Mouse (Mus musculus): ENCODE data around the gene Grip1. TPM values are rescaled to one million over a fixed set of nuclear protein-coding genes. Genes with fewer than 3 reads are reported as not detected.

Gene Grip1
- polyA plus RNA-seq, 1 experiment from 2014 or later, result 5.4 TPM

DNA sequence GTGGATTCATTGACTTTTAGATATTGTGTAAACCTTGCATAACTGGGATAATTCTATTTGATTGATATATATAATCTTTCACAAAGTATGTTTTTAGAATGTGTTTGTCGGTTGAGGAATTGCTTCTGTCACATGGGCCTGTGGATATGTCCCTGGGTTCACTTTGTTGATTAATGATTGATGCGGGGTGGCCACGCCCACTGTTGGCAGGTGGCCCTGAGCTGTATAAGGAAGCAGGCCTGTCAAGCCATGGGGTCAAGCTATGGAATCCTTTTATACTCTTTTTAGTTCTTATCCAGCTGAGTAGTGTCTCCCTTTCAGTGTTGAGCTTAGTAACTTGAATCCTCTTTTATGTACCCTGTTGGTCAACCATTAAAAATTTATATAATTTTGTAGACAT lies 72.1 kb downstream of the Grip1 start:
- H3K36me3 ChIP-seq (ENCODE audit: control insufficient read depth, insufficient read depth, low read length), result no peaks in the 10 kb centered on the region
- H3K4me1 ChIP-seq (ENCODE audit: control insufficient read depth, insufficient read depth, low read length), result no peaks in the 10 kb centered on the region
- no peak overlapping the region for H3K9ac ChIP-seq (ENCODE audit: low read depth, low read length)
- WGBS, result 83% methylated on average over 3 of the region's 3 CpGs
- H3K9me3 ChIP-seq (ENCODE audit: control insufficient read depth, low read length), result no peaks in the 10 kb centered on the region
- no peaks in the 10 kb centered on the region for H3K27me3 ChIP-seq (ENCODE audit: control insufficient read depth, insufficient read depth, low read length)
- H3K4me3 ChIP-seq (ENCODE audit: low read length), result no peak overlapping the region
- no peak overlapping the region for H3K4me2 ChIP-seq (replicated peaks; ENCODE audit: low read depth, low read length)
- no peak overlapping the region for H3K27ac ChIP-seq (ENCODE audit: low read depth, low read length)
- ATAC-seq (ENCODE audit: low FRiP score, low TSS enrichment), result no peak

DNA sequence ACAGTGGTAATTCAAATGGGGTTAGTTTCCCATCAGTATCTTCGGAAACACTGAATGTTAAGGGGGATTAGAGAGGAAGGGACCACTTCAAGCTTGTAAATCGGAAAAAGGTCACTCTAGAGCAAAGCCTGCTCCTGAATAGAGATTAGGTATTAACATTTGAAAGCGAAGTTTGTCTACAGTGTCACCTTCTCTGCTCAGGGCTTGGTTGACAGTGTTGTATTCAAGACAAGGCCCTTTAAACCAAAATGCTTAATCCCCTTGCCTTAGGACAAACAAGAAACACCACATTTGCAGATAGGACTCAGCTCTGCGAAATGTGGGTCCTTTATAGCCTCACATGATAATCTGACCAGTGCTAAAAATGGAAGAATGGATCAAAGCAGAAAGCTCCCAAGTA lies 81.2 kb downstream of the Grip1 start:
- 81% methylated on average over 4 of the region's 4 CpGs for WGBS
- H3K9me3 ChIP-seq (ENCODE audit: control insufficient read depth, low read length), result no peaks in the 10 kb centered on the region
- ATAC-seq (ENCODE audit: low FRiP score, low TSS enrichment), result no peak
- no peak overlapping the region for H3K4me3 ChIP-seq (ENCODE audit: low read length)
- H3K27me3 ChIP-seq (ENCODE audit: control insufficient read depth, insufficient read depth, low read length), result no peaks in the 10 kb centered on the region
- no peak overlapping the region for H3K4me2 ChIP-seq (replicated peaks; ENCODE audit: low read depth, low read length)
- no peaks in the 10 kb centered on the region for H3K4me1 ChIP-seq (ENCODE audit: control insufficient read depth, insufficient read depth, low read length)
- no peak overlapping the region for H3K9ac ChIP-seq (ENCODE audit: low read depth, low read length)
- H3K27ac ChIP-seq (ENCODE audit: low read depth, low read length), result no peak overlapping the region
- no peaks in the 10 kb centered on the region for H3K36me3 ChIP-seq (ENCODE audit: control insufficient read depth, insufficient read depth, low read length)

DNA sequence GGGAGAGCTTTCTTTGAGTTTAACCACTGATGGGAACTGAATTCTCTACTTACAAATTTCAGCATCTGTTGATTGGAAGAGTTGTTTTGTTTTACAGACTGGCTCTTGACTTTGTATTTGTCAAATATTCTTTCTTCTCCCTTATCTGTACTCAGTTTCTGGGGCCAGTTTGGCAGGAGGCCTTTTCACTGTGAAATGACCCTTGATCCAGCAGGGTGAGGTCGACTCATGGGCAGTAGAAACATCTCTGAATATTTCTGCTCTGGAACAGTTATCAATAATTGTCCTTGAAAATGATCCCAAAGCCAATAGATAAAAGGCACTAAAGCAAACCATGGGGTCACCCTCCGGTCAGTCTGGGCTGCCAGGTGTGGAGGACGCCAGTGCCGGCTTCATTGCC lies 88.0 kb downstream of the Grip1 start:
- no peak for ATAC-seq (ENCODE audit: low FRiP score, low TSS enrichment)

DNA sequence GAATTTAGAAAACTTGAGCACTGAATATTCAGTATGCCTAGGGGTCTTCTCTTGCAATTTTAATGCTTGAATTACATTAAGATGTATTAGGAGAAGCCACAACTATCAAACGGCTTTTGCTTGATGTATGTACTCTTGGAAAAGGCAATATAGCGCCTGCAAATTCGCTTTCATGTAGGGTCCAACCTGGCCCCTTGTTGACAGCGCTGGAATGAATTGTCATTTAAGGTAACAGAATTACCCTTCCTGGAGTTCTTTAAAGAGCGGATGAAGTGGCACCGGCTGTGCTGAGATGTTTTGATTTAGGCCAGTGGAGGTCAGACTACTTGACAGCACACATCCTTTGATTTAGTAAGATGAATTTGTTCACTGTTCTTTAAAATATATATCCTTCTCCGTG lies 90.1 kb downstream of the Grip1 start:
- no peak for ATAC-seq (ENCODE audit: low FRiP score, low TSS enrichment)
- 39% methylated on average over 7 of the region's 7 CpGs for WGBS
- Histone ChIP-seq H3K4me3 (ENCODE audit: low read length) (no peak overlapping the region), H3K4me2 (replicated peaks; ENCODE audit: low read depth, low read length) (no peak overlapping the region), H3K9me3 (ENCODE audit: control insufficient read depth, low read length) (no peaks in the 10 kb centered on the region), H3K4me1 (ENCODE audit: control insufficient read depth, insufficient read depth, low read length) (no peaks in the 10 kb centered on the region), H3K27me3 (ENCODE audit: control insufficient read depth, insufficient read depth, low read length) (no peaks in the 10 kb centered on the region), H3K36me3 (ENCODE audit: control insufficient read depth, insufficient read depth, low read length) (no peaks in the 10 kb centered on the region), H3K27ac (ENCODE audit: low read depth, low read length) (no peak overlapping the region), H3K9ac (ENCODE audit: low read depth, low read length) (no peak overlapping the region)

More for the DNA sequence above, 88.0 kb downstream of the Grip1 start:
- Histone ChIP-seq H3K9me3 (ENCODE audit: control insufficient read depth, low read length) (no peaks in the 10 kb centered on the region), H3K4me1 (ENCODE audit: control insufficient read depth, insufficient read depth, low read length) (no peaks in the 10 kb centered on the region), H3K4me2 (replicated peaks; ENCODE audit: low read depth, low read length) (no peak overlapping the region), H3K36me3 (ENCODE audit: control insufficient read depth, insufficient read depth, low read length) (no peaks in the 10 kb centered on the region), H3K9ac (ENCODE audit: low read depth, low read length) (no peak overlapping the region), H3K27me3 (ENCODE audit: control insufficient read depth, insufficient read depth, low read length) (no peaks in the 10 kb centered on the region), H3K4me3 (ENCODE audit: low read length) (no peak overlapping the region), H3K27ac (ENCODE audit: low read depth, low read length) (no peak overlapping the region)
- 85% methylated on average over 4 of the region's 4 CpGs for WGBS

DNA sequence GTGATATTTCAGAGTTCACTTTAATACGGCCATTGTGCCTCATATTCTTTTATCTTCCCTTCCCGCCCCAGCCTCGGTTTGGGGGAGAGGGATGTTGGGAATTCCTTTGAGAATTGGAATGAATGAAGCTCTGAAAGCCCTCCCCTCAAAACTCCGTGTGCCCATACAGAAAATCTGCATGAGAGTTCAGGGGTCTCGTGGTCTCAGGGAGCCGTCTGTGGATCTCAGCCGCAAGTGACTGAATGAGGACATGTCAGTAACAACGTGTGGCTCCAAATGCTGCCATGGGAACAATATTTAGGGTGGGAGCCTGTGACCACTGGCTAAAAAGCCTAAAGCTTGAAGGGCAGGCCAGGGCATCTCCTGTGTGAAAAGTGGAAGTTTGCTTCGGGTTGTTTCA lies 91.1 kb downstream of the Grip1 start:
- H3K4me1 ChIP-seq (ENCODE audit: control insufficient read depth, insufficient read depth, low read length), result no peaks in the 10 kb centered on the region
- H3K27ac ChIP-seq (ENCODE audit: low read depth, low read length), result no peak overlapping the region
- ATAC-seq (ENCODE audit: low FRiP score, low TSS enrichment), result no peak
- H3K36me3 ChIP-seq (ENCODE audit: control insufficient read depth, insufficient read depth, low read length), result no peaks in the 10 kb centered on the region
- no peaks in the 10 kb centered on the region for H3K9me3 ChIP-seq (ENCODE audit: control insufficient read depth, low read length)
- no peak overlapping the region for H3K9ac ChIP-seq (ENCODE audit: low read depth, low read length)
- no peaks in the 10 kb centered on the region for H3K27me3 ChIP-seq (ENCODE audit: control insufficient read depth, insufficient read depth, low read length)
- 73% methylated on average over 9 of the region's 9 CpGs for WGBS
- no peak overlapping the region for H3K4me2 ChIP-seq (replicated peaks; ENCODE audit: low read depth, low read length)
- no peak overlapping the region for H3K4me3 ChIP-seq (ENCODE audit: low read length)

DNA sequence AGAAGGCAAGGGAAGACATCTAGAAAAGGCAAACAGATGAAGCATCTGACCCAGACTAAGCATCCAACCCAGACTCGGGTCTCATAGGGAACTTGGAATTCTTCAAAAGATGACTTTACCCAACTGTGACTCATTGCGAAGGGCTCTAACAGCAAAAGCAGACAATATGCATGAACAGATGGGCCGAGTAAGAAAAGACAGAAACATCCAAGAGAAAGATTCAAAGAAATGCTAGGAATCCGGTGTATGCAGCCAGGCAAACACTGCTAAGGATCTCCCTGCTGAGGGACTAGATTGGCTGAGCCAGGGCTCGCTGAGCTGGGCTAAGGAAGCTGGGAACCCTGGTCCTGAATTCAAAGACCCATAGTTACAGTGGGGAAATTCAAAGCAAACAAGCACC lies 94.2 kb downstream of the Grip1 start:
- no peaks in the 10 kb centered on the region for H3K36me3 ChIP-seq (ENCODE audit: control insufficient read depth, insufficient read depth, low read length)
- H3K9me3 ChIP-seq (ENCODE audit: control insufficient read depth, low read length), result no peaks in the 10 kb centered on the region
- no peak for ATAC-seq (ENCODE audit: low FRiP score, low TSS enrichment)
- no peaks in the 10 kb centered on the region for H3K27me3 ChIP-seq (ENCODE audit: control insufficient read depth, insufficient read depth, low read length)
- no peak overlapping the region for H3K4me3 ChIP-seq (ENCODE audit: low read length)
- H3K4me1 ChIP-seq (ENCODE audit: control insufficient read depth, insufficient read depth, low read length), result no peaks in the 10 kb centered on the region
- no peak overlapping the region for H3K4me2 ChIP-seq (replicated peaks; ENCODE audit: low read depth, low read length)
- 90% methylated on average over 5 of the region's 5 CpGs for WGBS
- no peak overlapping the region for H3K9ac ChIP-seq (ENCODE audit: low read depth, low read length)
- no peak overlapping the region for H3K27ac ChIP-seq (ENCODE audit: low read depth, low read length)

DNA sequence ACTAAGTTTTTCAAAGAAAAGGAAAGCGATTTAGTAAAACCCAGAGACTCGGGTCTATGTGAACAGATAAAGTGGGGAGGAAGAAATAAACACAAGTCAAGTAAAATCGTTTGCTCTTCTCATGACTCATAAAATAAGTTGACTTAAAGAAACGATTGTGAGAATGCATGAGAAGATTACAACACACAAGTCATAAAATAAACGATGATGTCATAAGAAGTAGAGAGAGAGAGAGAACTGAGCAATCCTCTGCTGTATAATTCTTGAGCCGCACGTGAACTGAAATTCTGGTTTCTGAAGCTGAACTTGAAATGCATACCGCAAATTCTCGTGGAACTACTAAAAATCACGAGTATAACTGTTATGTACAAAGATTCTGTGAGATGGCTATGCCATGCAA lies 95.1 kb downstream of the Grip1 start:
- H3K4me2 ChIP-seq (replicated peaks; ENCODE audit: low read depth, low read length), result no peak overlapping the region
- no peak overlapping the region for H3K27ac ChIP-seq (ENCODE audit: low read depth, low read length)
- no peak overlapping the region for H3K4me3 ChIP-seq (ENCODE audit: low read length)
- H3K27me3 ChIP-seq (ENCODE audit: control insufficient read depth, insufficient read depth, low read length), result no peaks in the 10 kb centered on the region
- ATAC-seq (ENCODE audit: low FRiP score, low TSS enrichment), result no peak
- no peaks in the 10 kb centered on the region for H3K4me1 ChIP-seq (ENCODE audit: control insufficient read depth, insufficient read depth, low read length)
- no peaks in the 10 kb centered on the region for H3K36me3 ChIP-seq (ENCODE audit: control insufficient read depth, insufficient read depth, low read length)
- 86% methylated on average over 10 of the region's 10 CpGs for WGBS
- no peaks in the 10 kb centered on the region for H3K9me3 ChIP-seq (ENCODE audit: control insufficient read depth, low read length)
- H3K9ac ChIP-seq (ENCODE audit: low read depth, low read length), result no peak overlapping the region

DNA sequence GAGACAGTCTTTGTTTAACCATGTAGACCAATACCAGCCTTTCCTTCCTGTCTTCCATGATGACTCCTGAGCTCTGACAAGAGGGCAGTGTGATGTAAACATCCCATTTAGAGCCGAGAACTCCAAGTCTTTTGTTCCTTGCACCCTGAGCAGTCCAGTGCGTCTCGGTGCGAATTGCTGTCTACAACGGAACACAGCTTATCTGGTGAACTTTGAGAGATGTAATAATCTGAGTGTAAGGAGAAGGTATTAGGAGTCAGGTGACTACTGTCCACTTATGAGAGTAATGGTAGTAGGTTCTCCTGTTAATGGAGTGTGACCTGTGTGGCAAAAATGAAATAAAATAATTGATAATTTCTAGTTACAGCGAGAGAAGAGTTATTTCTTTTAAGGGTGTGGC lies 97.0 kb downstream of the Grip1 start:
- Histone ChIP-seq H3K27me3 (ENCODE audit: control insufficient read depth, insufficient read depth, low read length) (no peaks in the 10 kb centered on the region), H3K9me3 (ENCODE audit: control insufficient read depth, low read length) (no peaks in the 10 kb centered on the region), H3K4me2 (replicated peaks; ENCODE audit: low read depth, low read length) (no peak overlapping the region), H3K4me3 (ENCODE audit: low read length) (no peak overlapping the region), H3K36me3 (ENCODE audit: control insufficient read depth, insufficient read depth, low read length) (no peaks in the 10 kb centered on the region), H3K4me1 (ENCODE audit: control insufficient read depth, insufficient read depth, low read length) (no peaks in the 10 kb centered on the region), H3K9ac (ENCODE audit: low read depth, low read length) (no peak overlapping the region), H3K27ac (ENCODE audit: low read depth, low read length) (no peak overlapping the region)
- ATAC-seq (ENCODE audit: low FRiP score, low TSS enrichment), result no peak
- 92% methylated on average over 6 of the region's 6 CpGs for WGBS

DNA sequence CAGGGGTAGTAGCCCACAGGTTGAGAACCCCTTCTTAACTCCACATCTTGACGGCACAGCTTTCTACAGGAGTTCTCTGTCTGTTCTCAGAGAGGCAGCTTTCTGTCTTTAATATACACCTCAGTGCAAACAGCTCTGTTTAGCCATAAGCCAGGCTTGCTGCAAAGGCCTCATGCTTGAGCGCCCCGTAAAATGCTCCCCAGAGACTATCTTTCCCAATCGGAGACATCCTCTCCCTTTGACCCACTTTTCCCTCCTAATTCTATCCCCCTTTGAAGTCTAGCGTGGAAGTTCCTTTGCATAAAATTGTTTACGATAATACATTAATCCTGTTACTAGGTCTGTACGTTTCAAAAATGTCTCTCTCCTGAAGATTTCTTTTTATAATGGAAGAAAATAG lies 102.7 kb downstream of the Grip1 start:
- H3K4me3 ChIP-seq (ENCODE audit: low read length), result no peak overlapping the region
- H3K9ac ChIP-seq (ENCODE audit: low read depth, low read length), result no peak overlapping the region
- no peaks in the 10 kb centered on the region for H3K9me3 ChIP-seq (ENCODE audit: control insufficient read depth, low read length)
- no peak overlapping the region for H3K27ac ChIP-seq (ENCODE audit: low read depth, low read length)
- no peaks in the 10 kb centered on the region for H3K27me3 ChIP-seq (ENCODE audit: control insufficient read depth, insufficient read depth, low read length)
- 51% methylated on average over 7 of the region's 7 CpGs for WGBS
- H3K4me2 ChIP-seq (replicated peaks; ENCODE audit: low read depth, low read length), result no peak overlapping the region
- 0 out of 2 replicates have a peak, but pooled peaks cover 3% of the 10 kb centered on the region for H3K4me1 ChIP-seq (ENCODE audit: control insufficient read depth, insufficient read depth, low read length)
- no peaks in the 10 kb centered on the region for H3K36me3 ChIP-seq (ENCODE audit: control insufficient read depth, insufficient read depth, low read length)
- no peak for ATAC-seq (ENCODE audit: low FRiP score, low TSS enrichment)

DNA sequence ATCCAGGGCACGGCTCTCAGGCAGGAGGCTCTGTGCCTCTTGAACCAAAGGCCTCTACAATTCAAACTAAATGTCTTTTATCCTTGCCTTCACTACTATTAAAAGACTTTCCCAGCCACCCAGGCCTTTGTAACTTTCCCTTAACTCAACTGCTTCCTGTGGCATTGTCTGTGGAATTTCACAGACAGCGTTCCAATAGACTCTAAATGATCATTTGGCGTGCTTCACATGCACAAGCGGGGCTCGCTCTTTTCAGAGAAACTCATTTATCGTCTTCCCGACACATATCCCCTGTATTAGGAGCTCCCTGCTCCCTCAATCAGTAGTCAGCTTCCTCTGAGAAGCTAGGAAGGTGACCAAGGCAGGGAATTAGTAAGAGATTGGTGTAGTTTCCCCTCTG lies 104.8 kb downstream of the Grip1 start:
- 0 out of 2 replicates have a peak, but pooled peaks cover 3% of the 10 kb centered on the region for H3K4me1 ChIP-seq (ENCODE audit: control insufficient read depth, insufficient read depth, low read length)
- no peak overlapping the region for H3K4me3 ChIP-seq (ENCODE audit: low read length)
- ATAC-seq (ENCODE audit: low FRiP score, low TSS enrichment), result no peak
- no peak overlapping the region for H3K4me2 ChIP-seq (replicated peaks; ENCODE audit: low read depth, low read length)
- H3K9me3 ChIP-seq (ENCODE audit: control insufficient read depth, low read length), result no peaks in the 10 kb centered on the region
- H3K27ac ChIP-seq (ENCODE audit: low read depth, low read length), result no peak overlapping the region
- H3K36me3 ChIP-seq (ENCODE audit: control insufficient read depth, insufficient read depth, low read length), result no peaks in the 10 kb centered on the region
- 95% methylated on average over 7 of the region's 7 CpGs for WGBS
- no peak overlapping the region for H3K9ac ChIP-seq (ENCODE audit: low read depth, low read length)
- H3K27me3 ChIP-seq (ENCODE audit: control insufficient read depth, insufficient read depth, low read length), result no peaks in the 10 kb centered on the region

Measured in kidney, embryonic 14.5 days (tissue).